Mouse (Mus musculus): ENCODE results near the gene Slc6a19. TPM values are rescaled to one million over a fixed set of nuclear protein-coding genes. Genes with fewer than 3 reads are reported as not detected.
"Not testable (repeated sequence)": the region's sequence is repeated elsewhere in the genome, so short reads cannot be mapped to it uniquely, and the experiment has no call there.

Slc6a19 gene
- polyA plus RNA-seq, 1 experiment from 2014 or later = 0.08 TPM

GRCm38 (mm10) chr13:73712228-73712627 lies 7.6 kb upstream of the Slc6a19 start:
- H3K4me3 ChIP-seq (ENCODE audit: low read depth, low read length) = no peak overlapping the region
- H3K36me3 ChIP-seq (ENCODE audit: insufficient read depth) = no peaks in the 10 kb centered on the region
- no peak overlapping the region for H3K27ac ChIP-seq (ENCODE audit: low read depth)
- no peak for TF ChIP-seq CTCF (IDR thresholded peaks at IDR 0.05; ENCODE audit: low read depth)
- H3K9ac ChIP-seq = no peak overlapping the region
- DNase-seq = no peak
- H3K4me2 ChIP-seq = no peak overlapping the region
- 67% methylated on average over 3 of the region's 3 CpGs for WGBS
- H3K9me3 ChIP-seq (ENCODE audit: low read depth, low read length) = no peaks in the 10 kb centered on the region
- H3K4me1 ChIP-seq (ENCODE audit: insufficient read depth) = no peaks in the 10 kb centered on the region
- no peaks in the 10 kb centered on the region for H3K27me3 ChIP-seq (ENCODE audit: insufficient read depth, low read length)
- no peak for ATAC-seq (ENCODE audit: insufficient read depth)

GRCm38 (mm10) chr13:73711803-73712202 lies 7.1 kb upstream of the Slc6a19 start:
- TF ChIP-seq CTCF (IDR thresholded peaks at IDR 0.05; ENCODE audit: low read depth) = no peak
- no peaks in the 10 kb centered on the region for H3K9me3 ChIP-seq (ENCODE audit: low read depth, low read length)
- H3K4me2 ChIP-seq = no peak overlapping the region
- ATAC-seq (ENCODE audit: insufficient read depth) (no peak), DNase-seq (no peak)
- H3K27ac ChIP-seq (ENCODE audit: low read depth) = no peak overlapping the region
- no peaks in the 10 kb centered on the region for H3K36me3 ChIP-seq (ENCODE audit: insufficient read depth)
- no peak overlapping the region for H3K9ac ChIP-seq
- no peaks in the 10 kb centered on the region for H3K4me1 ChIP-seq (ENCODE audit: insufficient read depth)
- no peak overlapping the region for H3K4me3 ChIP-seq (ENCODE audit: low read depth, low read length)
- 82% methylated on average over 5 of the region's 5 CpGs for WGBS
- no peaks in the 10 kb centered on the region for H3K27me3 ChIP-seq (ENCODE audit: insufficient read depth, low read length)

GRCm38 (mm10) chr13:73711221-73711620 lies 6.6 kb upstream of the Slc6a19 start:
- Histone ChIP-seq H3K4me2 (no peak overlapping the region), H3K9ac (no peak overlapping the region), H3K4me3 (ENCODE audit: low read depth, low read length) (no peak overlapping the region), H3K27ac (ENCODE audit: low read depth) (no peak overlapping the region), H3K9me3 (ENCODE audit: low read depth, low read length) (no peaks in the 10 kb centered on the region), H3K27me3 (ENCODE audit: insufficient read depth, low read length) (no peaks in the 10 kb centered on the region), H3K36me3 (ENCODE audit: insufficient read depth) (no peaks in the 10 kb centered on the region), H3K4me1 (ENCODE audit: insufficient read depth) (no peaks in the 10 kb centered on the region)
- ATAC-seq (ENCODE audit: insufficient read depth) (no peak), DNase-seq (no peak)
- TF ChIP-seq CTCF (IDR thresholded peaks at IDR 0.05; ENCODE audit: low read depth) = no peak
- WGBS = 88% methylated on average over 5 of the region's 5 CpGs

- Histone ChIP-seq H3K27me3 (ENCODE audit: insufficient read depth, low read length) (no peaks in the 10 kb centered on the region), H3K27ac (ENCODE audit: low read depth) (no peak overlapping the region), H3K4me3 (ENCODE audit: low read depth, low read length) (no peak overlapping the region), H3K4me1 (ENCODE audit: insufficient read depth) (no peaks in the 10 kb centered on the region), H3K4me2 (no peak overlapping the region), H3K9me3 (ENCODE audit: low read depth, low read length) (no peaks in the 10 kb centered on the region), H3K36me3 (ENCODE audit: insufficient read depth) (no peaks in the 10 kb centered on the region), H3K9ac (no peak overlapping the region)
- WGBS = 44% methylated on average over 6 of the region's 6 CpGs
- DNase-seq (no peak), ATAC-seq (ENCODE audit: insufficient read depth) (no peak)
- no peak for TF ChIP-seq CTCF (IDR thresholded peaks at IDR 0.05; ENCODE audit: low read depth)
These were observed 4.8 kb upstream of the Slc6a19 start for GRCm38 (mm10) chr13:73709491-73709890.

GRCm38 (mm10) chr13:73703486-73703885 lies 1.2 kb downstream of the Slc6a19 start:
- H3K9ac ChIP-seq; ATAC-seq (ENCODE audit: insufficient read depth); DNase-seq; H3K9me3 ChIP-seq (ENCODE audit: low read depth, low read length); H3K27me3 ChIP-seq (ENCODE audit: insufficient read depth, low read length); H3K4me1 ChIP-seq (ENCODE audit: insufficient read depth); H3K4me2 ChIP-seq; H3K27ac ChIP-seq (ENCODE audit: low read depth); H3K36me3 ChIP-seq (ENCODE audit: insufficient read depth); H3K4me3 ChIP-seq (ENCODE audit: low read depth, low read length): not testable (repeated sequence)
- WGBS = 53% methylated on average over 4 of the region's 4 CpGs

GRCm38 (mm10) chr13:73702776-73703175 lies 1.9 kb downstream of the Slc6a19 start:
- Histone ChIP-seq H3K9me3 (ENCODE audit: low read depth, low read length) (no peaks in the 10 kb centered on the region), H3K4me3 (ENCODE audit: low read depth, low read length) (no peak overlapping the region), H3K9ac (no peak overlapping the region), H3K4me1 (ENCODE audit: insufficient read depth) (no peaks in the 10 kb centered on the region), H3K27ac (ENCODE audit: low read depth) (no peak overlapping the region), H3K27me3 (ENCODE audit: insufficient read depth, low read length) (no peaks in the 10 kb centered on the region), H3K4me2 (no peak overlapping the region), H3K36me3 (ENCODE audit: insufficient read depth) (no peaks in the 10 kb centered on the region)
- ATAC-seq (ENCODE audit: insufficient read depth) (peak; percentile 44; the same call in 1 of the 2 replicates), DNase-seq (peak; percentile 25)
- 66% methylated on average over 4 of the region's 4 CpGs for whole genome bisulfite sequencing
- no peak for TF ChIP-seq CTCF (IDR thresholded peaks at IDR 0.05; ENCODE audit: low read depth)

GRCm38 (mm10) chr13:73701161-73701883 lies 3.3 kb downstream of the Slc6a19 start:
- Histone ChIP-seq H3K9me3 (ENCODE audit: low read depth, low read length) (no peaks in the 10 kb centered on the region), H3K4me2 (no peak overlapping the region), H3K4me1 (ENCODE audit: insufficient read depth) (no peaks in the 10 kb centered on the region), H3K36me3 (ENCODE audit: insufficient read depth) (no peaks in the 10 kb centered on the region), H3K27me3 (ENCODE audit: insufficient read depth, low read length) (no peaks in the 10 kb centered on the region), H3K27ac (ENCODE audit: low read depth) (no peak overlapping the region), H3K9ac (no peak overlapping the region), H3K4me3 (ENCODE audit: low read depth, low read length) (no peak overlapping the region)
- no peak for ATAC-seq (ENCODE audit: insufficient read depth)
- DNase-seq = no peak
- TF ChIP-seq CTCF (IDR thresholded peaks at IDR 0.05; ENCODE audit: low read depth) = no peak
- WGBS = 72% methylated on average over 9 of the region's 9 CpGs

All from lung, embryonic 14.5 days (tissue).